Mouse (Mus musculus) limb, embryonic 14.5 days (tissue): ENCODE data around the gene Osbpl7. TPM values are rescaled to one million over a fixed set of nuclear protein-coding genes. Genes with fewer than 3 reads are reported as not detected.

ENCODE experiments used
- ATAC-seq: fragments of 200-750 bp; cut with Nextera tagmentation; 2 replicates; pipeline ENCODE4 v1.8.0; 2017; ENCODE audit warnings: low read depth, moderate number of reproducible peaks, moderate TSS enrichment; ENCODE audit not compliant: low FRiP score
- DNase-seq: peaks from one replicate; pipeline ENCODE4 v3.0.0-alpha.2; 2015; ENCODE audit warnings: low spot score
- H3K27ac ChIP-seq: fragments of 300-500 bp; sonication (generic); replicated peaks from 2 replicates; pipeline ENCODE4 v1.5.1; 2014; ENCODE audit warnings: low read depth, mild to moderate bottlenecking, low read length, moderate library complexity, mixed read lengths
- H3K27me3 ChIP-seq: fragments of 300-500 bp; sonication (generic); 2 replicates; pipeline ENCODE4 v1.6.1; 2014; ENCODE audit warnings: low read length, mixed read lengths; ENCODE audit not compliant: control insufficient read depth, insufficient read depth
- H3K36me3 ChIP-seq: fragments of 300-500 bp; sonication (generic); 2 replicates; pipeline ENCODE4 v1.6.1; 2014; ENCODE audit warnings: mild to moderate bottlenecking, low read length, moderate library complexity, mixed read lengths; ENCODE audit not compliant: control insufficient read depth, insufficient read depth
- H3K4me1 ChIP-seq: fragments of 300-500 bp; sonication (generic); 2 replicates; pipeline ENCODE4 v1.6.1; 2014; ENCODE audit warnings: antibody characterized with exemption, low read length, mixed read lengths; ENCODE audit not compliant: control insufficient read depth, insufficient read depth
- H3K4me2 ChIP-seq: fragments of 300-500 bp; sonication (generic); replicated peaks from 2 replicates; pipeline ENCODE4 v1.6.1; 2014; ENCODE audit warnings: low read depth, mild to moderate bottlenecking, low read length, moderate library complexity; ENCODE audit not compliant: severe bottlenecking
- H3K4me3 ChIP-seq: fragments of 300-500 bp; sonication (generic); replicated peaks from 2 replicates; pipeline ENCODE4 v1.5.1; 2014; ENCODE audit warnings: low read length
- H3K9ac ChIP-seq: fragments of 300-500 bp; sonication (generic); 2 replicates; pipeline ENCODE4 v1.6.1; 2014; ENCODE audit warnings: mild to moderate bottlenecking, low read depth, low read length, moderate library complexity; ENCODE audit not compliant: severe bottlenecking
- H3K9me3 ChIP-seq: fragments of 300-500 bp; sonication (generic); 2 replicates; pipeline ENCODE4 v1.6.1; 2016; ENCODE audit warnings: low read length; ENCODE audit not compliant: control insufficient read depth
- POLR2A ChIP-seq: fragments of 200-500 bp; IDR thresholded peaks from 2 replicates; pipeline ENCODE4 v1.8.0; 2012; ENCODE audit warnings: inconsistent platforms, mild to moderate bottlenecking, moderate library complexity, borderline replicate concordance; ENCODE audit not compliant: insufficient read depth, insufficient read length; ENCODE audit errors: extremely low read depth
- WGBS: fragments of 180-500 bp; shearing (Covaris S2); extraction: QIAGEN DNeasy Blood & Tissue Kit; methylation state at CpG from one replicate; pipeline ENCODE4 v1.1.7; 2014; 5-methylcytosine and 5-hydroxymethylcytosine counted together
- polyA plus RNA-seq, 2 experiments: library from polyadenylated mRNA; depleted of rRNA in 1 of 2; stranded (reverse) in 1 of 2; unstranded in 1 of 2; fragments of >200 nt; fragmentation: Nextera tagmentation in 1 of 2; extraction: Ambion mirVana in 1 of 2; gene quantifications; 2 replicates each; pipeline versions ENCODE4 v1.2.1 to v1.2.3; 2012 to 2014

Osbpl7 gene
- polyA plus RNA-seq (2012; rRNA removed) (12.7 and 15.9 TPM in 2 replicates), polyA plus RNA-seq (2014; fragmentation: Nextera tagmentation; extraction: Ambion mirVana) (6.9 and 7.0 TPM in 2 replicates)

GRCm38 (mm10) chr11:97050216-97050943, at the start of gene Osbpl7:
TSS of gene Osbpl7 (plus strand) at chr11:97050628.
- TF ChIP-seq POLR2A, result no peak

GRCm38 (mm10) chr11:97003170-97003569, 47.3 kb upstream of the Osbpl7 start:
- Histone ChIP-seq H3K4me3 (no peak overlapping the region), H3K9ac (no peak overlapping the region), H3K9me3 (no peaks in the 10 kb centered on the region), H3K36me3 (no peaks in the 10 kb centered on the region), H3K4me1 (no peaks in the 10 kb centered on the region), H3K27ac (no peak overlapping the region), H3K27me3 (no peaks in the 10 kb centered on the region), H3K4me2 (no peak overlapping the region)
- DNase-seq, result no peak
- TF ChIP-seq POLR2A, result no peak
- 25% methylated on average over 5 of the region's 5 CpGs for WGBS
- no peak for ATAC-seq

More at GRCm38 (mm10) chr11:97050216-97050943, at the start of gene Osbpl7:
- Histone ChIP-seq H3K9ac (peak within 1 kb of the TSS; percentile 79), H3K4me1 (peaks cover 9% of the 10 kb centered on the region), H3K27me3 (no peaks in the 10 kb centered on the region), H3K27ac (no peak within 1 kb of the TSS), H3K4me3 (peak within 1 kb of the TSS; percentile 73), H3K36me3 (peaks cover 47% of the 10 kb centered on the region), H3K4me2 (peak within 1 kb of the TSS; percentile 92), H3K9me3 (no peaks in the 10 kb centered on the region)
- DNase-seq, result peak; percentile 65
- peak; percentile 82; the same call in 1 of the 2 replicates for ATAC-seq
- 8% methylated on average over 18 of the region's 18 CpGs for WGBS

- ATAC-seq (no peak), DNase-seq (no peak)
- 59% methylated on average over 9 of the region's 9 CpGs for WGBS
- no peak overlapping the region for H3K4me2 ChIP-seq
- H3K36me3 ChIP-seq, result no peaks in the 10 kb centered on the region
- H3K9me3 ChIP-seq, result no peaks in the 10 kb centered on the region
- no peak overlapping the region for H3K4me3 ChIP-seq
- no peaks in the 10 kb centered on the region for H3K27me3 ChIP-seq
- no peak overlapping the region for H3K9ac ChIP-seq
- no peak for TF ChIP-seq POLR2A
- no peak overlapping the region for H3K27ac ChIP-seq
- H3K4me1 ChIP-seq, result no peaks in the 10 kb centered on the region
Observed at GRCm38 (mm10) chr11:97007093-97007794, 43.2 kb upstream of the Osbpl7 start.

- H3K27me3 ChIP-seq, result no peaks in the 10 kb centered on the region; the same call in 1 of the 2 replicates
- ATAC-seq, result no peak
- no peak overlapping the region for H3K27ac ChIP-seq
- TF ChIP-seq POLR2A, result no peak
- H3K36me3 ChIP-seq, result no peaks in the 10 kb centered on the region
- no peak overlapping the region for H3K9ac ChIP-seq
- H3K4me3 ChIP-seq, result no peak overlapping the region
- no peaks in the 10 kb centered on the region for H3K4me1 ChIP-seq
- WGBS, result 43% methylated on average over 8 of the region's 8 CpGs
- H3K9me3 ChIP-seq, result no peaks in the 10 kb centered on the region
- no peak for DNase-seq
- H3K4me2 ChIP-seq, result no peak overlapping the region
Observed at GRCm38 (mm10) chr11:97009198-97009790, 41.1 kb upstream of the Osbpl7 start.

- Histone ChIP-seq H3K4me1 (no peaks in the 10 kb centered on the region), H3K27ac (no peak within 1 kb of the TSS), H3K9ac (no peak within 1 kb of the TSS), H3K9me3 (no peaks in the 10 kb centered on the region), H3K4me2 (no peak within 1 kb of the TSS), H3K36me3 (no peaks in the 10 kb centered on the region), H3K4me3 (no peak within 1 kb of the TSS), H3K27me3 (peaks cover 26% of the 10 kb centered on the region)
- no peak for TF ChIP-seq POLR2A
- 26% methylated on average over 8 of the region's 8 CpGs for WGBS
- no peak for ATAC-seq
- DNase-seq, result no peak
Observed at GRCm38 (mm10) chr11:97013121-97013670, 37.2 kb upstream of the Osbpl7 start, which contains the start of gene Sp6. TSS of gene Sp6 (plus strand) at chr11:97013394.
